ENCODE assay signal across 12 mouse cellular contexts in the genomic region with DNA sequence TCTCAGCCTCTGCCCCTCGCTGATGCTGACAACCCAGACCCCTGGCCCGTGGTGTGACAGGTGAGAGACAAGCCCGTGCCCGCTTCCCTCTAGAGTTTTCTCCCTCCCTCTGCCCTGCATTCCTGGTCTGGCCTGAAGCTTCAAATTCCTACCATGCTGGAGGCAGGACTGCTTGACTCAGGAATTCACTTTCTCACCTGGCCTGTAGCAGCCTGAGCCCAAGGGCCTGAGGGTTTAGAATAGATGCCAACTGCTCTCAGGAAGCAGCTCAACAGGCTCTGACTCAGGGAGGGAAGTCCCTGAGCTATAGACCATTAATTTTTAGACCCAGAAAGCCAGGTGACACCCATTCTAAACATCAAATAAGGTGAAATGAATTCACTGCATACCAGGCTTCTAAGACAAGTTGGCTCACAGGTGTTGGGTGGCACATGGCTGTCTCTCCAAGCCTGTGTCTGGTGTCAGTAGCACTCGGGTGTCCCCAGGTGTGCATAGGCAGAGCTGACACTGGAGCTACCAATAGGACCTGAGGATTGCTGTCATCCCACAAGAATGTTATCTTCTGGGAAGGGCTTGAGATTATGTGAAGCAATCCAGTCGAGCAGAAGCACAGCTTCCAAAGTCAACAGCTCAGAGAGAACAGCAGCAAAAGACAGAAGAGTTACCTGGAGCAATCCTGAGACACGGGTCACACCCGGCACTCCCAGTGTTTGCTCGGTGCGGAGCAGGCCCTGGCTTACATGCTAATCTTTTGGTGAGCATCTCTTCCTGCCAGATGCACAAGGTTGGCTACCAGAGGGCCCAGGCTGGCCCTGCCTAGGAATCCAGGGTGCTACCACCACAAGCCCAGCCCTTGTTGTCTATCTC. TPM values are rescaled to one million over a fixed set of nuclear protein-coding genes. Genes with fewer than 3 reads are reported as not detected.
A peak's percentile ranks its signal among the peaks of the same experiment; 100 is the strongest.
DNase-seq lines count a peak whose midpoint lies in the region; ATAC-seq lines count a peak whose summit lies in the region.
"Had no signal": no experiment of that assay in that cellular context is flagged by ENCODE, and none has a peak within 500 bp of the region (broad histone marks: within the 10 kb centered on the region; RNA-seq: fewer than 3 reads in every experiment).

No protein-coding gene starts in this region.

- intact Hi-C loops in left cerebral cortex, postnatal 14 days (cut with DNase I), result no loop called here

- no peak overlapping the region for H3K4me2 ChIP-seq in embryonic facial prominence, embryonic 15.5 days (replicated peaks)
- H3K4me2 ChIP-seq in forebrain, embryonic 16.5 days (ENCODE audit: low read length), result no peak overlapping the region
- H3K4me2 ChIP-seq: stomach, embryonic 15.5 days had no signal

- peak; percentile 8; the same call in 1 of the 2 replicates for ATAC-seq in embryonic facial prominence, embryonic 15.5 days (ENCODE audit: insufficient number of reproducible peaks, low FRiP score, low TSS enrichment, low read depth)
- no peak for ATAC-seq in forebrain, embryonic 16.5 days
- ATAC-seq: forebrain, embryonic 14.5 days had no signal

- no peaks in the 10 kb centered on the region for H3K36me3 ChIP-seq in embryonic facial prominence, embryonic 15.5 days
- H3K36me3 ChIP-seq in forebrain, embryonic 16.5 days (ENCODE audit: control insufficient read depth, insufficient read depth), result no peaks in the 10 kb centered on the region
- H3K36me3 ChIP-seq: stomach, embryonic 15.5 days had no signal

- no peaks in the 10 kb centered on the region for H3K9me3 ChIP-seq in embryonic facial prominence, embryonic 15.5 days (replicated peaks)
- H3K9me3 ChIP-seq in forebrain, embryonic 16.5 days (ENCODE audit: control insufficient read depth, low read length), result no peaks in the 10 kb centered on the region
- H3K9me3 ChIP-seq: stomach, embryonic 15.5 days had no signal

- H3K4me1 ChIP-seq in embryonic facial prominence, embryonic 15.5 days, result no peaks in the 10 kb centered on the region; the same call in 1 of the 2 replicates
- peaks cover 8% of the 10 kb centered on the region for H3K4me1 ChIP-seq in forebrain, embryonic 16.5 days (replicated peaks; ENCODE audit: control insufficient read depth, insufficient read depth, low read length)

- 53% methylated on average over 10 of the region's 10 CpGs for WGBS in embryonic facial prominence, embryonic 15.5 days
- WGBS in forebrain, embryonic 16.5 days, result 87% methylated on average over 10 of the region's 10 CpGs

- no peak overlapping the region; the same call in 1 of the 2 replicates for H3K27ac ChIP-seq in embryonic facial prominence, embryonic 15.5 days (replicated peaks)
- no peak overlapping the region for H3K27ac ChIP-seq in forebrain, embryonic 16.5 days (ENCODE audit: low read length)
- H3K27ac ChIP-seq: macrophage; stomach, embryonic 15.5 days had no signal

- no peak overlapping the region for H3K4me3 ChIP-seq in embryonic facial prominence, embryonic 15.5 days (replicated peaks)
- no peak overlapping the region for H3K4me3 ChIP-seq in forebrain, embryonic 16.5 days (replicated peaks; ENCODE audit: low read length)
- H3K4me3 ChIP-seq: stomach, embryonic 15.5 days had no signal

- H3K27me3 ChIP-seq in embryonic facial prominence, embryonic 15.5 days, result no peaks in the 10 kb centered on the region
- no peaks in the 10 kb centered on the region for H3K27me3 ChIP-seq in forebrain, embryonic 16.5 days (replicated peaks; ENCODE audit: control insufficient read depth, insufficient read depth, low read length)
- H3K27me3 ChIP-seq: stomach, embryonic 15.5 days had no signal

- no peak overlapping the region for H3K9ac ChIP-seq in embryonic facial prominence, embryonic 15.5 days
- no peak overlapping the region for H3K9ac ChIP-seq in forebrain, embryonic 16.5 days (replicated peaks; ENCODE audit: low read depth, low read length)
- H3K9ac ChIP-seq: stomach, embryonic 15.5 days had no signal

- DNase-seq in embryo, embryonic 10 days (ENCODE audit: low spot score), result peak; percentile 19
- no peak for DNase-seq in embryo, embryonic 11 days
- peak; percentile 42 for DNase-seq in kidney, postnatal 14 days
- DNase-seq in lung, postnatal 14 days, result peak; percentile 9
- no peak for DNase-seq in ovary, postnatal 14 days (ENCODE audit: low spot score)
- DNase-seq in left cerebral cortex, postnatal 14 days (ENCODE audit: low spot score in 2 of 2), result no peak
- DNase-seq: cerebellum, adult 11-12 months had no signal

RNA-seq across cellular contexts. Expression of a gene that starts 50.5 kb away (rescaled TPM):
- polyA plus RNA-seq in embryonic facial prominence, embryonic 15.5 days (2015; fragmentation: Nextera tagmentation; extraction: Ambion mirVana), result 10.3 and 11.4 TPM in 2 replicates
- polyA plus RNA-seq in forebrain, embryonic 16.5 days (2015; fragmentation: Nextera tagmentation; extraction: Ambion mirVana), result 28.9 and 30.7 TPM in 2 replicates
- total RNA-seq in left cerebral cortex, postnatal 14 days (2021), result 1 to 10 TPM; 8.2 to 9.0 TPM

Comparison
In these comparisons a context has a peak if more than half of its experiments do, and no peak if none do; other contexts are left out.
1. DNase-seq: peak in embryo, embryonic 10 days (single experiment), kidney, postnatal 14 days (single experiment) and lung, postnatal 14 days (single experiment); none in embryo, embryonic 11 days (single experiment), ovary, postnatal 14 days (single experiment) and left cerebral cortex, postnatal 14 days (0 of 2).